Mouse (Mus musculus) brain, adult 10 weeks (tissue): ENCODE results near the gene Ndufs8. TPM values are rescaled to one million over a fixed set of nuclear protein-coding genes. Genes with fewer than 3 reads are reported as not detected.

Experiments used
- polyA plus RNA-seq: library from polyadenylated mRNA; stranded (reverse); fragments of 350-450 nt; fragmentation: Illumina TruSeq; extraction: RNeasy Lipid Tissue Mini Kit (QIAGEN cat#74804); gene quantifications from one replicate; pipeline ENCODE4 v1.2.3, GENCODE M21; 2015; ENCODE audit warnings: low read depth, low replicate concordance

Ndufs8 gene
- polyA plus RNA-seq: 305 TPM

GRCm38 (mm10) chr19:3912337-3913204, at the start of gene Ndufs8:
Gene Ndufs8 (minus strand): TSS chr19:3912774.

DNA sequence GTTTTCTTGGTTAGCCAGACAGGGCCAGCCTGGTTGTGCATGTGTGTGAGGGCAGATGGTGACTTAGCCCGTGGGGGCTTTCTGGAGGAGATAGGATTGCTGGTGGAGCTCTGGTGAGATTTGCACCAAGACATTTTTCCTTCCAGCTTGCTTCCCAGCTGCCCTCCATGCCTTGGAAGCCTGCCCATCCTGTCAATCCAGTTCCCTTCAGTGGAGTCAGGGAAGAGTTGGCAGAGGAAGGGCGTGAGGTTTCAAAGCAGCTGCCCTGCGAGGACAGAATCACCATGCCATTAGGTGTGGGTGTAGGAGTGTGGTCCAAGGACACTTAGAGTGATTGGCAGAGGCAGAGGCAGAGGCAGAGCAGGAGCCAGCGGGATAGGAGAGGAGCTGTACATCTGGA, 45.9 kb upstream of the Ndufs8 start, which contains the start of gene Aldh3b3:
Aldh3b3 (plus strand) TSS at position 176 of the 400 bp plus-strand sequence.

GRCm38 (mm10) chr19:3935032-3935895, 22.7 kb upstream of the Ndufs8 start, which contains the start of gene Unc93b1:
Gene Unc93b1 (plus strand): TSS chr19:3935186.

GRCm38 (mm10) chr19:3929211-3929941, 16.8 kb upstream of the Ndufs8 start, which contains the start of gene Aldh3b1:
Gene Aldh3b1 (minus strand): TSS chr19:3929808.

GRCm38 (mm10) chr19:3906795-3907786, 5.5 kb downstream of the Ndufs8 start, which contains the start of gene Tcirg1:
Gene Tcirg1 (minus strand): TSS chr19:3907133.

Other genes with a start within 250 kb of the Ndufs8 start
- 4.5 TPM for gene Lrp5, start 226.2 kb downstream of the Ndufs8 start, polyA plus RNA-seq
- gene 1810055G02Rik, start 204.5 kb downstream of the Ndufs8 start, polyA plus RNA-seq: 26.5 TPM
- 28.6 TPM for gene Kmt5b, start 145.4 kb downstream of the Ndufs8 start, polyA plus RNA-seq
- gene Chka, start 61.0 kb downstream of the Ndufs8 start, polyA plus RNA-seq: 82.1 TPM
- 14.5 TPM for gene Tcirg1, start 5.6 kb downstream of the Ndufs8 start, polyA plus RNA-seq
- gene Aldh3b1, start 17.0 kb upstream of the Ndufs8 start, polyA plus RNA-seq: 4.3 TPM
- gene Unc93b1, start 22.4 kb upstream of the Ndufs8 start, polyA plus RNA-seq: 16.0 TPM
- gene Aldh3b3, start 45.9 kb upstream of the Ndufs8 start, polyA plus RNA-seq: not detected
- gene Aldh3b2, start 59.6 kb upstream of the Ndufs8 start, polyA plus RNA-seq: 1.4 TPM
- 4.0 TPM for gene Acy3, start 73.8 kb upstream of the Ndufs8 start, polyA plus RNA-seq
- not detected for gene Tbx10, start 80.0 kb upstream of the Ndufs8 start, polyA plus RNA-seq
- 15.1 TPM for gene Nudt8, start 87.8 kb upstream of the Ndufs8 start, polyA plus RNA-seq
- 2.0 TPM for gene Gm49405, start 87.9 kb upstream of the Ndufs8 start, polyA plus RNA-seq
- 5.7 TPM for gene Doc2g, start 90.5 kb upstream of the Ndufs8 start, polyA plus RNA-seq
- gene Ndufv1, start 100.0 kb upstream of the Ndufs8 start, polyA plus RNA-seq: 236 TPM
- 465 TPM for gene Gstp1, start 125.2 kb upstream of the Ndufs8 start, polyA plus RNA-seq
- gene Gstp2, start 133.2 kb upstream of the Ndufs8 start, polyA plus RNA-seq: 1.5 TPM
- not detected for gene Gstp3, start 146.8 kb upstream of the Ndufs8 start, polyA plus RNA-seq
- not detected for gene Cabp2, start 168.8 kb upstream of the Ndufs8 start, polyA plus RNA-seq
- gene Cdk2ap2, start 184.4 kb upstream of the Ndufs8 start, polyA plus RNA-seq: 37.6 TPM
- 122 TPM for gene Pitpnm1, start 187.2 kb upstream of the Ndufs8 start, polyA plus RNA-seq
- 183 TPM for gene Aip, start 213.1 kb upstream of the Ndufs8 start, polyA plus RNA-seq
- 0.10 TPM for gene Gpr152, start 227.0 kb upstream of the Ndufs8 start, polyA plus RNA-seq
- not detected for gene Cabp4, start 231.3 kb upstream of the Ndufs8 start, polyA plus RNA-seq
- gene Coro1b, start 235.8 kb upstream of the Ndufs8 start, polyA plus RNA-seq: 127 TPM
- 1.5 TPM for gene Ptprcap, start 240.8 kb upstream of the Ndufs8 start, polyA plus RNA-seq